Mouse (Mus musculus): ENCODE results near the gene Sh3yl1. TPM values are rescaled to one million over a fixed set of nuclear protein-coding genes. Genes with fewer than 3 reads are reported as not detected.

Gene Sh3yl1
- polyA plus RNA-seq, 1 experiment from 2014 or later: 8.1 TPM

GRCm38 (mm10) chr12:30944197-30944596 is 32.7 kb downstream of the Sh3yl1 start:
- Histone ChIP-seq H3K4me2 (no peak overlapping the region), H3K36me3 (peaks cover 22% of the 10 kb centered on the region), H3K4me1 (no peaks in the 10 kb centered on the region), H3K27me3 (replicated peaks) (no peaks in the 10 kb centered on the region), H3K27ac (replicated peaks) (no peak overlapping the region), H3K9ac (no peak overlapping the region), H3K9me3 (no peaks in the 10 kb centered on the region), H3K4me3 (no peak overlapping the region)
- no peak for ATAC-seq (ENCODE audit: extremely low read depth, insufficient number of reproducible peaks, low FRiP score, low TSS enrichment)
- WGBS: 60% methylated on average over 3 of the region's 3 CpGs

- no peak overlapping the region for H3K9ac ChIP-seq
- no peaks in the 10 kb centered on the region for H3K36me3 ChIP-seq
- WGBS: 61% methylated on average over 2 of the region's 2 CpGs
- no peaks in the 10 kb centered on the region for H3K4me1 ChIP-seq
- H3K9me3 ChIP-seq: 0 out of 2 replicates have a peak, but pooled peaks cover 3% of the 10 kb centered on the region
- ATAC-seq (ENCODE audit: extremely low read depth, insufficient number of reproducible peaks, low FRiP score, low TSS enrichment): no peak
- no peaks in the 10 kb centered on the region for H3K27me3 ChIP-seq (replicated peaks)
- H3K4me3 ChIP-seq: no peak overlapping the region
- H3K27ac ChIP-seq (replicated peaks): no peak overlapping the region
- no peak overlapping the region for H3K4me2 ChIP-seq
Measured at GRCm38 (mm10) chr12:30970700-30971099, 59.2 kb downstream of the Sh3yl1 start.

GRCm38 (mm10) chr12:31003795-31004194 is 92.3 kb downstream of the Sh3yl1 start:
- no peak overlapping the region for H3K27ac ChIP-seq (replicated peaks)
- 68% methylated on average over 4 of the region's 4 CpGs for WGBS
- no peak for ATAC-seq (ENCODE audit: extremely low read depth, insufficient number of reproducible peaks, low FRiP score, low TSS enrichment)

GRCm38 (mm10) chr12:31005010-31005409 is 93.5 kb downstream of the Sh3yl1 start:
- Histone ChIP-seq H3K9ac (no peak overlapping the region), H3K36me3 (no peaks in the 10 kb centered on the region), H3K4me1 (no peaks in the 10 kb centered on the region), H3K27ac (replicated peaks) (no peak overlapping the region), H3K4me3 (no peak overlapping the region), H3K9me3 (no peaks in the 10 kb centered on the region), H3K27me3 (replicated peaks) (no peaks in the 10 kb centered on the region), H3K4me2 (no peak overlapping the region)
- 13% methylated on average over 3 of the region's 3 CpGs for WGBS
- ATAC-seq (ENCODE audit: extremely low read depth, insufficient number of reproducible peaks, low FRiP score, low TSS enrichment): no peak

More at GRCm38 (mm10) chr12:31003795-31004194, 92.3 kb downstream of the Sh3yl1 start:
- H3K9ac ChIP-seq: no peak overlapping the region
- H3K27me3 ChIP-seq (replicated peaks): no peaks in the 10 kb centered on the region
- H3K36me3 ChIP-seq: no peaks in the 10 kb centered on the region
- no peak overlapping the region for H3K4me2 ChIP-seq
- H3K4me3 ChIP-seq: no peak overlapping the region
- H3K4me1 ChIP-seq: no peaks in the 10 kb centered on the region
- H3K9me3 ChIP-seq: no peaks in the 10 kb centered on the region

- H3K36me3 ChIP-seq: no peaks in the 10 kb centered on the region
- no peak overlapping the region for H3K4me3 ChIP-seq
Measured at GRCm38 (mm10) chr12:31008171-31008570, 96.7 kb downstream of the Sh3yl1 start.

More at GRCm38 (mm10) chr12:31008171-31008570, 96.7 kb downstream of the Sh3yl1 start:
- Histone ChIP-seq H3K9ac (no peak overlapping the region), H3K9me3 (no peaks in the 10 kb centered on the region), H3K27me3 (replicated peaks) (no peaks in the 10 kb centered on the region), H3K4me2 (no peak overlapping the region), H3K27ac (replicated peaks) (no peak overlapping the region), H3K4me1 (no peaks in the 10 kb centered on the region)
- 21% methylated on average over 6 of the region's 6 CpGs for WGBS
- no peak for ATAC-seq (ENCODE audit: extremely low read depth, insufficient number of reproducible peaks, low FRiP score, low TSS enrichment)

Other genes with a start within 250 kb of the Sh3yl1 start
- gene Alkal2, start 27.3 kb upstream of the Sh3yl1 start, polyA plus RNA-seq (2015; fragmentation: Nextera tagmentation; extraction: Ambion mirVana): 0.15 and 0.28 TPM in 2 replicates
- gene Acp1, start 79 bp upstream of the Sh3yl1 start, polyA plus RNA-seq (2015; fragmentation: Nextera tagmentation; extraction: Ambion mirVana): 107 and 129 TPM in 2 replicates
- 1.4 and 1.6 TPM in 2 replicates for gene Fam110c, start 162.2 kb downstream of the Sh3yl1 start, polyA plus RNA-seq (2015; fragmentation: Nextera tagmentation; extraction: Ambion mirVana)

Data from heart, embryonic 13.5 days (tissue).